In genomic region chr1:69093052-69093451, GRCm38 (mm10) we compare ENCODE assay signal across 29 mouse cellular contexts. TPM values are rescaled to one million over a fixed set of nuclear protein-coding genes. Genes with fewer than 3 reads are reported as not detected.
A peak's percentile ranks its signal among the peaks of the same experiment; 100 is the strongest.
DNase-seq lines count a peak whose midpoint lies in the region; ATAC-seq and TF ChIP-seq lines count a peak whose summit lies in the region.
"Had no signal": no experiment of that assay in that cellular context is flagged by ENCODE, and none has a peak within 500 bp of the region (broad histone marks: within the 10 kb centered on the region; RNA-seq: fewer than 3 reads in every experiment).

No protein-coding gene starts in this region.

- WGBS in embryonic facial prominence, embryonic 11.5 days = 32% methylated on average over 3 of the region's 3 CpGs
- 39% methylated on average over 3 of the region's 3 CpGs for WGBS in embryonic facial prominence, embryonic 10.5 days
- WGBS in embryonic facial prominence, embryonic 14.5 days = 25% methylated on average over 3 of the region's 3 CpGs
- WGBS in limb, embryonic 14.5 days = 25% methylated on average over 3 of the region's 3 CpGs
- 43% methylated on average over 3 of the region's 3 CpGs for WGBS in hindbrain, embryonic 11.5 days

- H3K36me3 ChIP-seq in embryonic facial prominence, embryonic 11.5 days (replicated peaks; ENCODE audit: control insufficient read depth, insufficient read depth, low read depth, low read length) = no peaks in the 10 kb centered on the region
- no peaks in the 10 kb centered on the region for H3K36me3 ChIP-seq in embryonic facial prominence, embryonic 10.5 days (replicated peaks)
- H3K36me3 ChIP-seq in embryonic facial prominence, embryonic 14.5 days (ENCODE audit: control insufficient read depth, insufficient read depth, low read length) = no peaks in the 10 kb centered on the region
- H3K36me3 ChIP-seq in limb, embryonic 14.5 days (ENCODE audit: control insufficient read depth, insufficient read depth, low read length) = no peaks in the 10 kb centered on the region
- no peaks in the 10 kb centered on the region for H3K36me3 ChIP-seq in hindbrain, embryonic 11.5 days (ENCODE audit: control insufficient read depth, insufficient read depth, low read length)
- H3K36me3 ChIP-seq: embryonic facial prominence, embryonic 12.5 days; embryonic facial prominence, embryonic 15.5 days; forebrain, embryonic 10.5 days; forebrain, embryonic 12.5 days; G1E had no signal

- H3K4me1 ChIP-seq in embryonic facial prominence, embryonic 11.5 days (ENCODE audit: control insufficient read depth, insufficient read depth, low read length) = no peaks in the 10 kb centered on the region
- 0 out of 2 replicates have a peak, but pooled peaks cover 2% of the 10 kb centered on the region for H3K4me1 ChIP-seq in embryonic facial prominence, embryonic 10.5 days
- H3K4me1 ChIP-seq in embryonic facial prominence, embryonic 14.5 days (ENCODE audit: control insufficient read depth, insufficient read depth, low read length) = no peaks in the 10 kb centered on the region
- H3K4me1 ChIP-seq in limb, embryonic 14.5 days (ENCODE audit: control insufficient read depth, insufficient read depth, low read length) = no peaks in the 10 kb centered on the region
- no peaks in the 10 kb centered on the region for H3K4me1 ChIP-seq in hindbrain, embryonic 11.5 days (replicated peaks; ENCODE audit: control insufficient read depth, insufficient read depth, low read length)
- H3K4me1 ChIP-seq: embryonic facial prominence, embryonic 12.5 days; embryonic facial prominence, embryonic 15.5 days had no signal

- no peak overlapping the region for H3K27ac ChIP-seq in embryonic facial prominence, embryonic 11.5 days (replicated peaks; ENCODE audit: low read depth, low read length)
- no peak overlapping the region for H3K27ac ChIP-seq in embryonic facial prominence, embryonic 10.5 days (replicated peaks)
- H3K27ac ChIP-seq in embryonic facial prominence, embryonic 14.5 days (replicated peaks; ENCODE audit: low read depth, low read length) = no peak overlapping the region
- H3K27ac ChIP-seq in limb, embryonic 14.5 days (replicated peaks; ENCODE audit: low read depth, low read length) = no peak overlapping the region
- H3K27ac ChIP-seq in hindbrain, embryonic 11.5 days (ENCODE audit: low read depth, low read length) = no peak overlapping the region
- H3K27ac ChIP-seq: embryonic facial prominence, embryonic 12.5 days; embryonic facial prominence, embryonic 15.5 days; forebrain, embryonic 10.5 days; forebrain, embryonic 12.5 days had no signal

- DNase-seq in embryo, embryonic 10 days (ENCODE audit: low spot score) = peak; percentile 14
- DNase-seq in embryo, embryonic 9.5 days (ENCODE audit: extremely low spot score) = no peak
- peak; percentile 9 for DNase-seq in embryonic facial prominence, embryonic 11.5 days (ENCODE audit: low spot score)
- no peak for DNase-seq in embryonic facial prominence, embryonic 10.5 days (ENCODE audit: low spot score)
- peak; percentile 64 for DNase-seq in embryonic facial prominence, embryonic 14.5 days (ENCODE audit: low spot score)
- DNase-seq in limb, embryonic 14.5 days (ENCODE audit: low spot score) = peak; percentile 19
- DNase-seq in spleen, adult 12 weeks (ENCODE audit: low spot score) = no peak
- DNase-seq in hindbrain, embryonic 11.5 days (ENCODE audit: low spot score) = no peak
- DNase-seq: adrenal gland, adult 8-10 months; adrenal gland, postnatal 14 days; adrenal gland, postnatal 36 days; B cell, adult 2 months; cerebellum, adult 11-12 months; cerebellum, adult 2 months; cerebellum, adult 9-10 months; cerebellum, postnatal 10 days; cerebellum, postnatal 25 days had no signal

- H3K27me3 ChIP-seq in embryonic facial prominence, embryonic 11.5 days (ENCODE audit: control insufficient read depth, insufficient read depth, low read length) = no peaks in the 10 kb centered on the region
- H3K27me3 ChIP-seq in embryonic facial prominence, embryonic 10.5 days (replicated peaks; ENCODE audit: low read depth, poor library complexity, severe bottlenecking) = no peaks in the 10 kb centered on the region
- H3K27me3 ChIP-seq in embryonic facial prominence, embryonic 14.5 days (replicated peaks; ENCODE audit: control insufficient read depth, insufficient read depth, low read length) = no peaks in the 10 kb centered on the region
- H3K27me3 ChIP-seq in limb, embryonic 14.5 days (ENCODE audit: control insufficient read depth, insufficient read depth, low read length) = no peaks in the 10 kb centered on the region
- H3K27me3 ChIP-seq in hindbrain, embryonic 11.5 days (ENCODE audit: control insufficient read depth, insufficient read depth, low read length) = no peaks in the 10 kb centered on the region
- H3K27me3 ChIP-seq: CH12.LX; embryonic facial prominence, embryonic 12.5 days; embryonic facial prominence, embryonic 15.5 days; forebrain, embryonic 12.5 days; Patski had no signal

- H3K9ac ChIP-seq in embryonic facial prominence, embryonic 11.5 days (replicated peaks; ENCODE audit: low read length) = no peak overlapping the region
- H3K9ac ChIP-seq in embryonic facial prominence, embryonic 14.5 days (ENCODE audit: low read depth, low read length) = no peak overlapping the region
- H3K9ac ChIP-seq in limb, embryonic 14.5 days (ENCODE audit: low read depth, low read length, severe bottlenecking) = no peak overlapping the region
- no peak overlapping the region for H3K9ac ChIP-seq in hindbrain, embryonic 11.5 days (ENCODE audit: low read depth, low read length)
- H3K9ac ChIP-seq: embryonic facial prominence, embryonic 12.5 days; embryonic facial prominence, embryonic 15.5 days; forebrain, embryonic 12.5 days had no signal

- no peaks in the 10 kb centered on the region for H3K9me3 ChIP-seq in embryonic facial prominence, embryonic 11.5 days (replicated peaks; ENCODE audit: control insufficient read depth, low read length)
- H3K9me3 ChIP-seq in embryonic facial prominence, embryonic 10.5 days = no peaks in the 10 kb centered on the region
- no peaks in the 10 kb centered on the region for H3K9me3 ChIP-seq in embryonic facial prominence, embryonic 14.5 days (ENCODE audit: control insufficient read depth, low read length)
- H3K9me3 ChIP-seq in limb, embryonic 14.5 days (ENCODE audit: control insufficient read depth, low read length) = no peaks in the 10 kb centered on the region
- no peaks in the 10 kb centered on the region for H3K9me3 ChIP-seq in hindbrain, embryonic 11.5 days (ENCODE audit: control insufficient read depth, low read length)
- H3K9me3 ChIP-seq: embryonic facial prominence, embryonic 12.5 days; embryonic facial prominence, embryonic 15.5 days; forebrain, embryonic 10.5 days; forebrain, embryonic 12.5 days; G1E had no signal

- no peak for TF ChIP-seq POLR2A in limb, embryonic 14.5 days (IDR thresholded peaks at IDR 0.05; ENCODE audit: borderline replicate concordance, extremely low read depth, insufficient read depth, insufficient read length)

- no peak overlapping the region for H3K4me2 ChIP-seq in embryonic facial prominence, embryonic 11.5 days (ENCODE audit: low read depth, low read length)
- H3K4me2 ChIP-seq in embryonic facial prominence, embryonic 14.5 days (ENCODE audit: low read depth, low read length) = no peak overlapping the region
- H3K4me2 ChIP-seq in limb, embryonic 14.5 days (replicated peaks; ENCODE audit: low read depth, low read length, severe bottlenecking) = no peak overlapping the region
- no peak overlapping the region for H3K4me2 ChIP-seq in hindbrain, embryonic 11.5 days (replicated peaks; ENCODE audit: low read depth, low read length)
- H3K4me2 ChIP-seq: embryonic facial prominence, embryonic 12.5 days; embryonic facial prominence, embryonic 15.5 days; forebrain, embryonic 12.5 days had no signal

- H3K4me3 ChIP-seq in embryonic facial prominence, embryonic 11.5 days (ENCODE audit: low read depth, low read length) = no peak overlapping the region
- H3K4me3 ChIP-seq in embryonic facial prominence, embryonic 10.5 days = no peak overlapping the region
- no peak overlapping the region for H3K4me3 ChIP-seq in embryonic facial prominence, embryonic 14.5 days (ENCODE audit: low read depth, low read length)
- H3K4me3 ChIP-seq in limb, embryonic 14.5 days (replicated peaks; ENCODE audit: low read length) = no peak overlapping the region
- H3K4me3 ChIP-seq in hindbrain, embryonic 11.5 days (ENCODE audit: low read depth, low read length) = no peak overlapping the region
- H3K4me3 ChIP-seq: embryonic facial prominence, embryonic 12.5 days; embryonic facial prominence, embryonic 15.5 days; erythroblast, embryonic 14.5 days; forebrain, embryonic 10.5 days; forebrain, embryonic 12.5 days had no signal

- ATAC-seq in embryonic facial prominence, embryonic 11.5 days (replicated peaks; ENCODE audit: insufficient number of reproducible peaks, low FRiP score, low TSS enrichment, low read depth) = no peak
- ATAC-seq in embryonic facial prominence, embryonic 14.5 days (ENCODE audit: low read depth) = peak; percentile 78; the same call in 1 of the 2 replicates
- ATAC-seq in limb, embryonic 14.5 days (ENCODE audit: low FRiP score, low read depth) = peak; percentile 83
- ATAC-seq in hindbrain, embryonic 11.5 days (ENCODE audit: low FRiP score) = no peak
- ATAC-seq: activated CD4-positive, CD25-positive, alpha-beta regulatory T cell, adult 4 months; CD4-positive, CD25-positive, alpha-beta regulatory T cell, adult 4 months; forebrain, embryonic 14.5 days; forebrain, embryonic 16.5 days; Patski had no signal

RNA-seq across cellular contexts. Expression of gene Erbb4, which starts 14.8 kb away (rescaled TPM):
- 0.91 and 1.3 TPM in 2 replicates for polyA plus RNA-seq in embryonic facial prominence, embryonic 11.5 days (2014; fragmentation: Nextera tagmentation; extraction: Ambion mirVana)
- 0.62 and 0.85 TPM in 2 replicates for polyA plus RNA-seq in embryonic facial prominence, embryonic 10.5 days (2016; fragmentation: Nextera tagmentation; extraction: Ambion mirVana)
- 1.3 and 2.2 TPM in 2 replicates for polyA plus RNA-seq in embryonic facial prominence, embryonic 14.5 days (2014; fragmentation: Nextera tagmentation; extraction: Ambion mirVana)
- polyA plus RNA-seq in limb, embryonic 14.5 days (2012; rRNA removed) = 0.68 and 1.00 TPM in 2 replicates
- polyA plus RNA-seq in limb, embryonic 14.5 days (2014; fragmentation: Nextera tagmentation; extraction: Ambion mirVana) = 1.7 and 2.0 TPM in 2 replicates
- 5.6 and 10.2 TPM in 2 replicates for polyA plus RNA-seq in hindbrain, embryonic 11.5 days (2014; fragmentation: Nextera tagmentation; extraction: Ambion mirVana)
- polyA plus RNA-seq: activated CD4-positive, CD25-positive, alpha-beta regulatory T cell, adult 4 months; CD4-positive, CD25-positive, alpha-beta regulatory T cell, adult 4 months; erythroblast, embryonic 14.5 days; G1E had no signal

Comparison
In these comparisons a context has a peak if more than half of its experiments do, and no peak if none do; other contexts are left out.
1. DNase-seq: peak in embryo, embryonic 10 days (single experiment), embryonic facial prominence, embryonic 11.5 days (single experiment), embryonic facial prominence, embryonic 14.5 days (single experiment) and limb, embryonic 14.5 days (single experiment); none in embryo, embryonic 9.5 days (single experiment), embryonic facial prominence, embryonic 10.5 days (single experiment), spleen, adult 12 weeks (single experiment) and hindbrain, embryonic 11.5 days (single experiment).
2. ATAC-seq: peak in embryonic facial prominence, embryonic 14.5 days (single experiment) and limb, embryonic 14.5 days (single experiment); none in embryonic facial prominence, embryonic 11.5 days (single experiment) and hindbrain, embryonic 11.5 days (single experiment).